Mouse (Mus musculus) lung, postnatal 25 days (tissue): ENCODE results near the gene Gipc3.

Experiments used
- DNase-seq: peaks from one replicate; pipeline ENCODE4 v3.0.0; 2022; ENCODE audit warnings: low spot score

Gene Gipc3

GRCm38 (mm10) chr10:81321436-81321835, 21.6 kb downstream of the Gipc3 start:
- DNase-seq = no peak

GRCm38 (mm10) chr10:81320550-81321347, 22.3 kb downstream of the Gipc3 start, which contains the start of gene Cactin:
TSS of gene Cactin (plus strand) at chr10:81321103.
- peak; percentile 100 for DNase-seq

- DNase-seq = no peak
Observed at GRCm38 (mm10) chr10:81319741-81320549, 23.1 kb downstream of the Gipc3 start.

- no peak for DNase-seq
Observed at GRCm38 (mm10) chr10:81319330-81319699, 23.8 kb downstream of the Gipc3 start.

- peak; percentile 57 for DNase-seq
Observed at GRCm38 (mm10) chr10:81318589-81319329, 24.3 kb downstream of the Gipc3 start.

GRCm38 (mm10) chr10:81317273-81317672, 25.8 kb downstream of the Gipc3 start:
- peak; percentile 81 for DNase-seq

GRCm38 (mm10) chr10:81316338-81317060, 26.6 kb downstream of the Gipc3 start:
- DNase-seq = no peak

GRCm38 (mm10) chr10:81315587-81315986, 27.5 kb downstream of the Gipc3 start:
- no peak for DNase-seq

GRCm38 (mm10) chr10:81314201-81314600, 28.9 kb downstream of the Gipc3 start:
- no peak for DNase-seq

- no peak for DNase-seq
Observed at GRCm38 (mm10) chr10:81313581-81313980, 29.5 kb downstream of the Gipc3 start.

- DNase-seq = no peak
Observed at GRCm38 (mm10) chr10:81309571-81309970, 33.5 kb downstream of the Gipc3 start.

- DNase-seq = no peak
Observed at GRCm38 (mm10) chr10:81306837-81307682, 36.0 kb downstream of the Gipc3 start.

GRCm38 (mm10) chr10:81306173-81306668, 36.8 kb downstream of the Gipc3 start:
- no peak for DNase-seq

- DNase-seq = no peak
Observed at GRCm38 (mm10) chr10:81305663-81306062, 37.4 kb downstream of the Gipc3 start.

- peak; percentile 53 for DNase-seq
Observed at GRCm38 (mm10) chr10:81304597-81305238, 38.3 kb downstream of the Gipc3 start.

- no peak for DNase-seq
Observed at GRCm38 (mm10) chr10:81303761-81304160, 39.3 kb downstream of the Gipc3 start.

- DNase-seq = no peak
Observed at GRCm38 (mm10) chr10:81303258-81303657, 39.8 kb downstream of the Gipc3 start.

- DNase-seq = no peak
Observed at GRCm38 (mm10) chr10:81302781-81303218, 40.3 kb downstream of the Gipc3 start.

GRCm38 (mm10) chr10:81302288-81302687, 40.8 kb downstream of the Gipc3 start:
- DNase-seq = no peak

GRCm38 (mm10) chr10:81301321-81301720, 41.7 kb downstream of the Gipc3 start:
- no peak for DNase-seq
